Comparison of ENCODE assay signal across 19 mouse cellular contexts in genomic region chr13:74305780-74306179, GRCm38 (mm10). TPM values are rescaled to one million over a fixed set of nuclear protein-coding genes. Genes with fewer than 3 reads are reported as not detected.
"Had no signal": no experiment of that assay in that cellular context is flagged by ENCODE, and none has a peak within 500 bp of the region (broad histone marks: within the 10 kb centered on the region; RNA-seq: fewer than 3 reads in every experiment).

No protein-coding gene starts in this region.

- DNase-seq: cerebellum, adult 8-10 months; cerebellum, adult 9-10 months; cerebellum, adult 9-11 months; cerebellum, postnatal 10 days; cerebellum, postnatal 14 days; cerebellum, postnatal 25 days; cerebellum, postnatal 36 days; embryo, embryonic 11 days; forebrain, postnatal 0 days; gastrocnemius, adult 2 months; gastrocnemius, postnatal 10 days; gastrocnemius, postnatal 14 days; gastrocnemius, postnatal 25 days; gastrocnemius, postnatal 36 days; heart, adult 18-20 months; heart, adult 2 months had no signal

RNA-seq across cellular contexts. Expression of gene Ahrr, which starts 13.6 kb away (rescaled TPM):
- total RNA-seq: gastrocnemius, adult 18-20 months; gastrocnemius, adult 2 months; gastrocnemius, adult 8-10 months; gastrocnemius, postnatal 25 days; gastrocnemius, postnatal 36 days had no signal

RNA-seq across cellular contexts. Expression of gene Lrrc14b, which starts 58.0 kb away (rescaled TPM):
- total RNA-seq: forebrain, postnatal 0 days; granulocyte monocyte progenitor cell, adult 5-6 weeks had no signal
